Mouse (Mus musculus) midbrain, postnatal 0 days (tissue): Measurements from ENCODE around the gene Rps6kb1. TPM values are rescaled to one million over a fixed set of nuclear protein-coding genes. Genes with fewer than 3 reads are reported as not detected.

Source experiments
- ATAC-seq: fragments of 200-750 bp; cut with Nextera tagmentation; 2 replicates; pipeline ENCODE4 v1.8.0; 2017; ENCODE audit warnings: moderate number of reproducible peaks, mild to moderate bottlenecking, moderate TSS enrichment, moderate library complexity; ENCODE audit not compliant: low FRiP score
- DNase-seq: peaks from one replicate; pipeline ENCODE4 v3.0.0-alpha.2; 2015; ENCODE audit warnings: low spot score
- H3K27ac ChIP-seq: fragments of 300-500 bp; sonication (generic); 2 replicates; pipeline ENCODE4 v1.5.1; 2014; ENCODE audit warnings: low read depth, mild to moderate bottlenecking, low read length, mixed read lengths
- H3K27me3 ChIP-seq: fragments of 300-500 bp; sonication (generic); 2 replicates; pipeline ENCODE4 v1.6.1; 2014; ENCODE audit warnings: low read length, control low read depth, mixed read lengths; ENCODE audit not compliant: insufficient read depth
- H3K36me3 ChIP-seq: fragments of 300-500 bp; sonication (generic); 2 replicates; pipeline ENCODE4 v1.6.1; 2014; ENCODE audit warnings: low read length, control low read depth, mixed read lengths; ENCODE audit not compliant: insufficient read depth
- H3K4me1 ChIP-seq: fragments of 300-500 bp; sonication (generic); 2 replicates; pipeline ENCODE4 v1.6.1; 2014; ENCODE audit warnings: mild to moderate bottlenecking, control low read depth, antibody characterized with exemption, low read length, mixed read lengths; ENCODE audit not compliant: insufficient read depth
- H3K4me2 ChIP-seq: fragments of 300-500 bp; sonication (generic); 2 replicates; pipeline ENCODE4 v1.6.1; 2014; ENCODE audit warnings: low read depth, mild to moderate bottlenecking, low read length, mixed read lengths; ENCODE audit not compliant: poor library complexity, severe bottlenecking
- H3K4me3 ChIP-seq: fragments of 300-500 bp; sonication (generic); 2 replicates; pipeline ENCODE4 v1.5.1; 2014; ENCODE audit warnings: low read depth, mild to moderate bottlenecking, low read length, moderate library complexity
- H3K9ac ChIP-seq: fragments of 300-500 bp; sonication (generic); replicated peaks from 2 replicates; pipeline ENCODE4 v1.6.1; 2014; ENCODE audit warnings: mild to moderate bottlenecking, low read length, moderate library complexity, mixed read lengths; ENCODE audit not compliant: poor library complexity, severe bottlenecking
- H3K9me3 ChIP-seq: fragments of 300-500 bp; sonication (generic); 2 replicates; pipeline ENCODE4 v1.6.1; 2016; ENCODE audit warnings: low read length, control low read depth
- CTCF ChIP-seq: IDR thresholded peaks from 2 replicates; pipeline ENCODE4 v1.5.1; 2016; ENCODE audit warnings: antibody characterized with exemption, mild to moderate bottlenecking
- WGBS: fragments of 180-500 bp; shearing (Covaris S2); extraction: QIAGEN DNeasy Blood & Tissue Kit; methylation state at CpG from one replicate; pipeline ENCODE4 v1.1.7; 2014; 5-methylcytosine and 5-hydroxymethylcytosine counted together
- polyA plus RNA-seq: library from polyadenylated mRNA; unstranded; fragments of >200 nt; fragmentation: Nextera tagmentation; extraction: Ambion mirVana; gene quantifications from 2 replicates; pipeline ENCODE4 v1.2.1, GENCODE M21; 2015
- total RNA-seq: library from RNA; depleted of rRNA; stranded (reverse); fragments of >200 nt; gene quantifications from 2 replicates; pipeline ENCODE4 v1.2.3, GENCODE M21; 2014; rRNA removed

Gene Rps6kb1
- 35.6 and 47.9 TPM in 2 replicates for total RNA-seq
- polyA plus RNA-seq = 53.7 and 59.6 TPM in 2 replicates

DNA sequence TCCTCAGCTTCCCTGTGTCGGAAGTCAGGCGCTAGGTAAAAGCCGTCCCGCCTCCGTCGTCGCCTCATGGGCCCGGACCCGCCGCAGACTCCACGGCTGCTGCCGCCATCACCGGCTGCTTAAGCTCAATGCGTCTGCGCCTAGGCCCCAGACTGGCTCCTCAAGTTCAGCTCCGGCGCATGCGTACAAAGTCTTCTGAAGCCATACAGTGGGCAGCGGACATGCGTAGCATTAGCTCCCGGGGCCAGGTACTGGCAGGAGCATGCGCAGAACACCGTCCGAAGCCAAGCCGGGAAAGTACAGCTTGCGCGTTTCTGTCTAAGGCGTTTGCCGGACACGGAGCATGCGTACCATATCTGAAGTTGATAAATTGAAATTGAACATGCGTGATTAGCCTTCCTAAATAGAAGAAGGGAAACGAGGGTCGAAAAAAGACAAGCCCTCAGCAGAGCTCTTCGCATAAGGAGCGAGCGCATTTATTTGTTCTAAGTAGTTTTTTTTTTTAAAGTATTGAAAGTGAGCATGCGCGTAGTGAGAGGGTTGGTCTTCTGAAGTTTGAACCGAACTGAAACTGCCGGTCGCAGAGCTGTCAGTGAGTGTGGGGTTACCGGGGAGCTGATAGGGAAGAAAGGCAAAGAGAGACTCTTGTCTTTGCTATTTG, at the start of gene Rps6kb1, which contains the start of gene Tubd1:
Gene Rps6kb1 (minus strand): TSS at position 167 of the 661 bp plus-strand sequence.
Gene Tubd1 (plus strand): TSS at position 353 of the 661 bp plus-strand sequence.
- WGBS = under 1% methylated on average over 43 of the region's 43 CpGs
- no peak for TF ChIP-seq CTCF
- Histone ChIP-seq H3K9ac (peak within 1 kb of the TSS; percentile 92), H3K27me3 (no peaks in the 10 kb centered on the region), H3K4me2 (peak within 1 kb of the TSS; percentile 74), H3K4me3 (peak within 1 kb of the TSS; percentile 83), H3K4me1 (no peaks in the 10 kb centered on the region; the same call in 1 of the 2 replicates), H3K9me3 (no peaks in the 10 kb centered on the region), H3K27ac (peak within 1 kb of the TSS; percentile 89), H3K36me3 (no peaks in the 10 kb centered on the region)
- peak; percentile 100 for DNase-seq
- peak; percentile 98 for ATAC-seq

DNA sequence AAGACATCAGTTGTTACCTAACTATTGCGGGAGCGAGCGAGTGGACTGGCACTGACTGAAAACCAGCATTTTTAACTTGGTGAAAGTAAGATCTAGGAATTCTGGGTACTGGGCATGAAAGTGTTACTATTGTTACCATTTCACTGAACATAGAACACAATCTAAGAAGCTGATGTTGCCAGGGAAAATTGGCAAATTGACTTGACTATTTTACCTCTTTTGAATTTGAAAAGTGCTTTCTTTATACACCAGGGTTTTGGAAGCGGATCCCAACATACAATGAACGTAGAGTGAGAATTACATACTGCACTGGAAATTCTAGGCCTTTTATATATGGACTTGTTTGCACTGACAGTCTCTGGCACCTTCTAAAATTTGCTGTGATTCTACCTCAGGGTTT, 48.8 kb upstream of the Rps6kb1 start:
- H3K4me2 ChIP-seq = no peak overlapping the region
- no peak for DNase-seq
- no peak overlapping the region for H3K4me3 ChIP-seq
- no peaks in the 10 kb centered on the region for H3K36me3 ChIP-seq
- 58% methylated on average over 5 of the region's 5 CpGs for WGBS
- no peaks in the 10 kb centered on the region for H3K9me3 ChIP-seq
- no peaks in the 10 kb centered on the region for H3K27me3 ChIP-seq
- TF ChIP-seq CTCF = no peak
- H3K9ac ChIP-seq = no peak overlapping the region
- no peak for ATAC-seq
- no peaks in the 10 kb centered on the region for H3K4me1 ChIP-seq
- 0 out of 2 replicates have a peak overlapping the region, but pooled peaks have one; percentile 38 for H3K27ac ChIP-seq

GRCm38 (mm10) chr11:86592993-86593392, 48.4 kb upstream of the Rps6kb1 start:
- H3K4me1 ChIP-seq = no peaks in the 10 kb centered on the region
- no peak overlapping the region for H3K4me2 ChIP-seq
- WGBS = 19% methylated on average over 3 of the region's 3 CpGs
- DNase-seq = peak; percentile 43
- no peak for ATAC-seq
- H3K9ac ChIP-seq = no peak overlapping the region
- no peaks in the 10 kb centered on the region for H3K9me3 ChIP-seq
- H3K27me3 ChIP-seq = no peaks in the 10 kb centered on the region
- no peak overlapping the region for H3K4me3 ChIP-seq
- no peak overlapping the region for H3K27ac ChIP-seq
- H3K36me3 ChIP-seq = no peaks in the 10 kb centered on the region
- no peak for TF ChIP-seq CTCF

- H3K9me3 ChIP-seq = no peaks in the 10 kb centered on the region
- ATAC-seq (no peak), DNase-seq (no peak)
- no peak for TF ChIP-seq CTCF
- 93% methylated on average over 2 of the region's 2 CpGs for WGBS
- H3K4me3 ChIP-seq = no peak overlapping the region
- no peaks in the 10 kb centered on the region for H3K4me1 ChIP-seq
- no peaks in the 10 kb centered on the region for H3K36me3 ChIP-seq
- H3K27ac ChIP-seq = no peak overlapping the region
- H3K9ac ChIP-seq = no peak overlapping the region
- H3K4me2 ChIP-seq = no peak overlapping the region
- no peaks in the 10 kb centered on the region for H3K27me3 ChIP-seq
Observed at GRCm38 (mm10) chr11:86591931-86592616, 47.5 kb upstream of the Rps6kb1 start.

GRCm38 (mm10) chr11:86591301-86591845, 46.8 kb upstream of the Rps6kb1 start:
- Histone ChIP-seq H3K27me3 (no peaks in the 10 kb centered on the region), H3K4me2 (no peak overlapping the region), H3K4me1 (no peaks in the 10 kb centered on the region), H3K36me3 (no peaks in the 10 kb centered on the region), H3K9ac (no peak overlapping the region), H3K9me3 (no peaks in the 10 kb centered on the region), H3K4me3 (no peak overlapping the region), H3K27ac (no peak overlapping the region)
- WGBS = 87% methylated on average over 4 of the region's 4 CpGs
- ATAC-seq = no peak
- DNase-seq = no peak
- TF ChIP-seq CTCF = no peak

- Histone ChIP-seq H3K4me3 (no peak overlapping the region), H3K4me2 (no peak overlapping the region), H3K27ac (no peak overlapping the region), H3K27me3 (no peaks in the 10 kb centered on the region), H3K9ac (no peak overlapping the region), H3K36me3 (no peaks in the 10 kb centered on the region), H3K9me3 (no peaks in the 10 kb centered on the region), H3K4me1 (no peaks in the 10 kb centered on the region)
- TF ChIP-seq CTCF = no peak
- ATAC-seq (no peak), DNase-seq (no peak)
- WGBS = 92% methylated on average over 10 of the region's 10 CpGs
Observed at GRCm38 (mm10) chr11:86590579-86590978, 46.0 kb upstream of the Rps6kb1 start.
